Mouse (Mus musculus) c-Kit-positive CD71-positive TER-119-negative erythroid progenitor cells, embryonic 14.5 days (primary cell): Measurements from ENCODE around the gene Gabrr3.

ENCODE experiments used
- DNase-seq: peaks from one replicate; pipeline ENCODE4 v3.0.0-alpha.2; 2013; ENCODE audit warnings: low read depth

Gabrr3 gene

GRCm38 (mm10) chr16:59471637-59472278, 64.6 kb downstream of the Gabrr3 start, which contains the start of gene Riox2:
TSS of gene Riox2 (plus strand) at chr16:59471775.
- peak; percentile 54 for DNase-seq

GRCm38 (mm10) chr16:59472546-59472945, 65.4 kb downstream of the Gabrr3 start:
- DNase-seq: no peak

- no peak for DNase-seq
Measured at GRCm38 (mm10) chr16:59474788-59475187, 67.7 kb downstream of the Gabrr3 start.

GRCm38 (mm10) chr16:59477955-59478354, 70.8 kb downstream of the Gabrr3 start:
- no peak for DNase-seq

- no peak for DNase-seq
Measured at GRCm38 (mm10) chr16:59487239-59487638, 80.1 kb downstream of the Gabrr3 start.

GRCm38 (mm10) chr16:59487975-59488548, 80.9 kb downstream of the Gabrr3 start:
- DNase-seq: no peak

- no peak for DNase-seq
Measured at GRCm38 (mm10) chr16:59493199-59493598, 86.1 kb downstream of the Gabrr3 start.

- no peak for DNase-seq
Measured at GRCm38 (mm10) chr16:59497947-59498346, 90.8 kb downstream of the Gabrr3 start.

GRCm38 (mm10) chr16:59499180-59499579, 92.0 kb downstream of the Gabrr3 start:
- DNase-seq: no peak

- no peak for DNase-seq
Measured at GRCm38 (mm10) chr16:59509830-59510229, 102.7 kb downstream of the Gabrr3 start.
